Mouse (Mus musculus): ENCODE measurements at regions not wholly inside any gene's neighbourhood (a gene's known extent, or its start where the extent isn't known, plus 50 kb on each side); places are given as distances from the start of the nearest gene placed in this dataset.

GRCm38 (mm10) chr8:92216176-92216575 is 141.2 kb upstream of the Irx5 start:
- no peak for ATAC-seq (replicated peaks; ENCODE audit: low FRiP score, poor library complexity, severe bottlenecking)

- no peak for ATAC-seq (replicated peaks; ENCODE audit: low FRiP score, poor library complexity, severe bottlenecking)
Measured at GRCm38 (mm10) chr8:92212786-92213535, 144.5 kb upstream of the Irx5 start.

DNA sequence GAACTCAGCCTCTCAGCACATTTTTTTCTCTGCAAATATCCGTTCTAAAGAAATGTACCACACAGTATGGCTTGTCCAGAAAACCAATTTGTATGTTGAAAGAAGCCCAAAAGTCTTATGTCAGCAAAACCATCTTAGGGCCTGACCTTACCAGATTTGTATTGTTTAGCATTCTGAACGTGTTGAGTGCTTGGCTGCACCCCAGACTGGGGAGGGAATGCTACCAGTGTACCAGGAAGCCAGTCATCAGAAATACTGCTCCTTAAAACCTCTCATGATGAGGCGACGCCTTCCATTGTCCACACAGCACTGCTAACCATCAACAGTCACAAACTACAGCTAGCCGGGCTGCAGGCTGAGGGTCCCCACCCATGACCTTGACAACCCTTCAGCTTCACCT is 148.3 kb upstream of the Irx5 start:
- no peak for ATAC-seq (replicated peaks; ENCODE audit: low FRiP score, poor library complexity, severe bottlenecking)

- no peak for ATAC-seq (replicated peaks; ENCODE audit: low FRiP score, poor library complexity, severe bottlenecking)
Measured at GRCm38 (mm10) chr8:92195635-92196034, 161.8 kb upstream of the Irx5 start.

- ATAC-seq (replicated peaks; ENCODE audit: low FRiP score, poor library complexity, severe bottlenecking): no peak
Measured at GRCm38 (mm10) chr8:92194065-92194464, 163.4 kb upstream of the Irx5 start.

- no peak for ATAC-seq (replicated peaks; ENCODE audit: low FRiP score, poor library complexity, severe bottlenecking)
Measured at GRCm38 (mm10) chr8:92190261-92191025, 167.0 kb upstream of the Irx5 start.

DNA sequence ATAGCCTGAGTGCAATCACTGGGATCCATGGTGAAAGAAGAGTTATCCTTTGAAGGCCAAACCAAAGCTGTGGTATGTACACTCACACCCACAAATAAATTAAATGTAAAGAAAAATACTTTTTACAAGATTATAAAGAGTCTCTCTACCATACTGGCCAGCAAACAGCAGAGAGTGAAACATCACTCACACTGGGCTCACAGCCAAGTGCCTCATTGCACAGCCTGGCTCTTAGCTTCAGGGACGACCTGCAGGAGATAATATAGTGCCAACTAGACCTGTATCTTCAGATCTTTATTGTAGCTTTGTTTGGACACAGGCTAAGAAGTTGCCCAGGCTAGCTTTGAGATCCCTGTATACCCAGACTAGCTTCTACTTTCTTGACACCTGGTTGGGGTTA is 174.1 kb upstream of the Irx5 start:
- no peak for ATAC-seq (replicated peaks; ENCODE audit: low FRiP score, poor library complexity, severe bottlenecking)

DNA sequence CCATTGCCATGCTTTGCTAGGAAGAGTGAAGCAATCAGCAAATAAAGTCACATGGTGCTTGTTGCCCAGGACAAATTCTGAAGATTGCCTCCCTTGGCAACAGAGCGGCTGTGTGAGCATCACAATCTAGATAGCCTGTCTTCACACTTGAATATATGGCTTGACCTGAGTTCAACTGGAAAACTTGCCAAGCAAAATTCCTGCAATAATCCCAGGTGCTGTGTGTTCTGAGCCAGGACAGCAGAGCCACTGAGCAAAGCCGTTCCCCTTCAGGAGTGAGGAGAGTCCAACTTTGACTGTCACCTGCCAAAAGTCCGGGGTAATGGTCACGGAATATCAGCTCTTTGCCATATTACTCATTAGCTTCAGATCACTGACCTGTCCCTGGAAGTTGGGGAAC is 176.8 kb upstream of the Irx5 start:
- ATAC-seq (replicated peaks; ENCODE audit: low FRiP score, poor library complexity, severe bottlenecking): no peak

DNA sequence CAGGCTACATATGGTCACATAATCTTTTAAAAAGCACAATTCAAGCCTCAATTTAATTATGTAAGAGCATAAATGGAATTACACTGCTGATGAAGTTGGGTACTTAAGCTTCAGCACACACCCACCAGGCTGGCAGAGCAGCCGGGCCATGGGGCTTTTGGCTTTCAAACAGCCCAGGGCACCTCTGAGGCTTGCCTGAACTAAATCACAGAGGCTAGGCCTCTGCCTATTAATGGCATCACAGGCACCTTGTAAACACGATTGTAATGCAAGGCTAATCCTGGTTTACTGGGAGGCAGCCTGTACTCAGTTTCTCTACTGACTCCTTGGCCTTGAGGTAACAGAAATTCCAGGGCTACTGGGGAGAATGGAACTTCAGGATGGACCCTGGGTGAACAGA is 178.1 kb upstream of the Irx5 start:
- ATAC-seq (replicated peaks; ENCODE audit: low FRiP score, poor library complexity, severe bottlenecking): no peak

- ATAC-seq (replicated peaks; ENCODE audit: low FRiP score, poor library complexity, severe bottlenecking): no peak
Measured at GRCm38 (mm10) chr8:92176101-92176500, 181.3 kb upstream of the Irx5 start.

GRCm38 (mm10) chr8:92174106-92174505 is 183.3 kb upstream of the Irx5 start:
- ATAC-seq (replicated peaks; ENCODE audit: low FRiP score, poor library complexity, severe bottlenecking): no peak

- no peak for ATAC-seq (replicated peaks; ENCODE audit: low FRiP score, poor library complexity, severe bottlenecking)
Measured at GRCm38 (mm10) chr8:92171578-92171977, 185.8 kb upstream of the Irx5 start.

GRCm38 (mm10) chr8:92167340-92167783 is 190.1 kb upstream of the Irx5 start:
- no peak for ATAC-seq (replicated peaks; ENCODE audit: low FRiP score, poor library complexity, severe bottlenecking)

DNA sequence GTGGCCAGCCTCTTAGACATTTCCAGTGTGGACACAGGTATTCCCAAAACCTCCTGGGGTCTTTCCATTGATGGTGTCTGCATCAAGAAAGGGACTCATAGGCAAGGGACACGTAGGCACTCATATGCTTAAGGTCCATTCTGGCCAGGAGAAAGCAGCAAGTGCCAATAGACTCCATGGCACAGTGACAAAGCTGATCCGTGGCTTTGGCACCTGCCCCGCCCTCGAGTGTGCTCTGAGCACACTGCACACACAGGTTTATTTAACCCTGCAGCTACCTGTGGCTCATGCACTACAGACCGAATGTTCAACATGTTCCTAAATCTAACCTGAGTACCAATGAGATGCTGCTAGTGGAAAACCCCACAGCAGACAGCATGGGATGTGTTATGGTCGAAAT is 192.1 kb upstream of the Irx5 start:
- no peak for ATAC-seq (replicated peaks; ENCODE audit: low FRiP score, poor library complexity, severe bottlenecking)

- ATAC-seq (replicated peaks; ENCODE audit: low FRiP score, poor library complexity, severe bottlenecking): no peak
Measured at GRCm38 (mm10) chr8:92164496-92164895, 192.9 kb upstream of the Irx5 start.

DNA sequence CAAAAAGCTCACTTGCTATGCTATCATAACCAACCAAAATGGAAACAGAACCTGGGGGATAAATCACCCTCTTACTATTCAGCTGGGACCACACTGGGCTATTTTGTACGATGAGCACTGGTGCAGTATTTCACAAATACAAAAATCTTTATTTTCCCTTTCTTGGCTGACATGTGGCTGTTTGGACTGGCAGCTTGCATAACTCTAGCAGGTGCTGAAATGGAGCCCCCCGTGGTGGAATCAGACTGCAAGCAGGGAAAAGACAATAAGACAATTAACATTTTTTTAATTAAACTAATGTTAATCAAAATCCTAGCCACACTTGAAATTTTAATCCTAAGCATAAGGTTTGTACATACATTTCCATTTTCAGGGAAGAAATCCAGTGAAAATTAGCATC is 196.4 kb upstream of the Irx5 start:
- ATAC-seq (replicated peaks; ENCODE audit: low FRiP score, poor library complexity, severe bottlenecking): no peak

DNA sequence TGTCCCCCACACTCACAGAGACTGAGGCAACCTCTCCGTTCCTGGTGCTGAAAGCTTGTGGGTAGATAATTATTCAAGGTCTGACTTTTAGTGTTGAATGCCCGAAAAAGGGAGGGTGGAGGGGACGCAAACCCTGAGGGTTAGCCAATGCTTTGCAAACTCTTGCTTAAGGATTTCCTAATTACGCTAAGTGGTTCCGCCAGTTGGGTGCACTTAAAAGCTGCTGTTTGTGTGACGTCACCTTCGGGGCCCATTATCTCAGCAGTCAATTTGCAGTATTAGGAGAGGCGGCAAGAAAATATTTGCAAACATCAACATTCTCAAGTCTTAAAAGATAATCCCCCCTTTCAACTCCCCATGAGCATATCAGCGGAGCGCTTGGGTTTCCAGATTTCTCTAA is 199.2 kb upstream of the Irx5 start:
- no peak for ATAC-seq (replicated peaks; ENCODE audit: low FRiP score, poor library complexity, severe bottlenecking)

DNA sequence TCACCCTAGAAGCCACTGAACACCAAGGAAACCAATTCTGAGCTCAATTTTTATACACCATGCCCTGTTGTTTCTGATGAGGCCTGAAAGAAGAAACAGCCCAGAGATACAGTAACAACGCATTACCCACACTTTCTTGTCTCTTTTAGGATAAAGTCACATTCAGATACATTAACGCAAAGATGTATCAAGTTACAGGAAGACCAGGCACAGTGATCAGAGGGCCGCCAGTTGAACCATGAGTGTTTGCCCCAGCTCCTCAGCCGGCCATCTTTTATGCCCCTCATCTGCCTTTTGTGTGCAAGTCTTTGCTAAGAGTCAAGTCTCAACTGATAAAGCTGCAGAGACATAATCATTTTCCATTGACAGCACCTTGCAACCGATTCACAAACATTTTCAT is 204.9 kb upstream of the Irx5 start:
- ATAC-seq (replicated peaks; ENCODE audit: low FRiP score, poor library complexity, severe bottlenecking): no peak

- no peak for ATAC-seq (replicated peaks; ENCODE audit: low FRiP score, poor library complexity, severe bottlenecking)
Measured at GRCm38 (mm10) chr8:92147672-92148071, 209.8 kb upstream of the Irx5 start.

- ATAC-seq (replicated peaks; ENCODE audit: low FRiP score, poor library complexity, severe bottlenecking): no peak
Measured at GRCm38 (mm10) chr8:92137091-92137882, 220.1 kb upstream of the Irx5 start.

DNA sequence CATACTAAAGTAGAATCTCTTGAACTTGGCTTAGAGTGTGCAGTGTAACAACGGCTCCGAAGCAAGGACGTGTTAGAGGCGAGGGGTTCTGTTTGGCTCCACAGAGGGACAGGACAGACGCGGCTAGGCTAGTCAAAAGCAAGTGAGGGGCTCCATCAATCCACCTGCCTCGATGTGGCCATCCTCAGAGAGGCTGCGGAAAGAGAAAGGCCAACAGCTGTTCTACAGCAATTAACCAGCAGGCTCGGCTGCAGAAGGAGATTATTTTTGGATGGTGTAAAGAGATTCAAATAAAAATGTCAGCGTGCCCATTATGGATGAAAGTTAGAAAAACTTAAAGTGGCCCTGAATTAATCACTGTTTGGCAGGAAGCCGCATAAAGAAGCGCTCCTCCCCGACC is 221.0 kb upstream of the Irx5 start:
- ATAC-seq (replicated peaks; ENCODE audit: low FRiP score, poor library complexity, severe bottlenecking): no peak
